Mouse (Mus musculus) CH12.LX (cell line): ENCODE data around the gene Dusp27. TPM values are rescaled to one million over a fixed set of nuclear protein-coding genes. Genes with fewer than 3 reads are reported as not detected.

Experiments used
- DNase-seq: peaks from one replicate; pipeline ENCODE4 v3.0.0-alpha.2; 2013; ENCODE audit errors: extremely low read depth
- H3K27ac ChIP-seq: 2 replicates; pipeline ENCODE4 v1.5.1; 2012; ENCODE audit warnings: low read depth, mild to moderate bottlenecking, control low read depth, moderate library complexity; ENCODE audit not compliant: insufficient read depth
- H3K27me3 ChIP-seq: replicated peaks from 2 replicates; pipeline ENCODE3; 2012; ENCODE audit warnings: inconsistent platforms
- H3K36me3 ChIP-seq, 2 experiments: replicated peaks in 1 of 2; 2 replicates each; pipeline versions ENCODE3 to v1.6.1; 2012; ENCODE audit warnings: inconsistent platforms in 1 of 2, low read length in 1 of 2, mild to moderate bottlenecking in 1 of 2, mixed read lengths in 1 of 2, moderate library complexity in 1 of 2; ENCODE audit not compliant: control insufficient read depth in 1 of 2, insufficient read depth in 1 of 2
- H3K4me1 ChIP-seq, 2 experiments: 2 replicates each; pipeline ENCODE4 v1.6.1; 2012; ENCODE audit warnings: inconsistent platforms in 1 of 2, moderate library complexity in 1 of 2; ENCODE audit not compliant: insufficient read depth in 2 of 2, control insufficient read depth in 1 of 2
- H3K4me2 ChIP-seq: 2 replicates; pipeline ENCODE4 v1.6.1; 2012; ENCODE audit warnings: low read depth, mild to moderate bottlenecking, control low read depth; ENCODE audit not compliant: poor library complexity, insufficient read depth, severe bottlenecking
- H3K4me3 ChIP-seq, 3 experiments: fragments of 150-350 bp in 1 of 3; sonication (generic) in 1 of 3; replicated peaks in 1 of 3; 2 replicates each; pipeline versions ENCODE3 to v1.5.1; 2011 to 2012; ENCODE audit warnings: low read depth in 2 of 3, low read length in 2 of 3, mild to moderate bottlenecking in 2 of 3, moderate library complexity in 2 of 3, control low read depth in 1 of 3, improper control_type of control experiment in 1 of 3, inconsistent platforms in 1 of 3, mixed read lengths in 1 of 3; ENCODE audit not compliant: poor library complexity in 1 of 3
- H3K79me2 ChIP-seq: replicated peaks from 2 replicates; pipeline ENCODE4 v1.6.1; 2012; ENCODE audit warnings: mild to moderate bottlenecking, moderate library complexity; ENCODE audit not compliant: control insufficient read depth, poor library complexity, insufficient read depth, severe bottlenecking; ENCODE audit errors: extremely low read depth
- H3K9ac ChIP-seq: 2 replicates; pipeline ENCODE4 v1.6.1; 2012; ENCODE audit warnings: low read depth, mild to moderate bottlenecking, control low read depth, moderate library complexity; ENCODE audit not compliant: insufficient read depth
- H3K9me3 ChIP-seq: replicated peaks from 2 replicates; pipeline ENCODE3; 2012; ENCODE audit warnings: low read length, inconsistent platforms, mixed read lengths
- CHD1 ChIP-seq: IDR thresholded peaks from 2 replicates; pipeline ENCODE4 v1.6.1; 2012; ENCODE audit warnings: low read depth, low read length, improper control_type of control experiment, inconsistent platforms
- CHD2 ChIP-seq: IDR thresholded peaks from 2 replicates; pipeline ENCODE4 v1.6.1; 2011; ENCODE audit warnings: low read length, improper control_type of control experiment
- ELF1 ChIP-seq: IDR thresholded peaks from 2 replicates; pipeline ENCODE4 v1.6.1; 2014; ENCODE audit warnings: low read depth, mild to moderate bottlenecking, inconsistent platforms, low read length, improper control_type of control experiment
- EP300 ChIP-seq: IDR thresholded peaks from 2 replicates; pipeline ENCODE4 v1.6.1; 2011; ENCODE audit warnings: low read length, improper control_type of control experiment
- IRF4 ChIP-seq: IDR thresholded peaks from 2 replicates; pipeline ENCODE4 v1.6.1; 2014; ENCODE audit warnings: low read depth, mild to moderate bottlenecking, inconsistent platforms, low read length, improper control_type of control experiment
- MAFK ChIP-seq: IDR thresholded peaks from 2 replicates; pipeline ENCODE4 v1.6.1; 2011; ENCODE audit warnings: low read length, improper control_type of control experiment; ENCODE audit not compliant: insufficient replicate concordance
- MAX ChIP-seq: IDR thresholded peaks from 2 replicates; pipeline ENCODE4 v1.6.1; 2011; ENCODE audit warnings: low read length, improper control_type of control experiment
- MAZ ChIP-seq: IDR thresholded peaks from 2 replicates; pipeline ENCODE4 v1.6.1; 2012; ENCODE audit warnings: low read depth, mild to moderate bottlenecking, inconsistent platforms, low read length, improper control_type of control experiment, moderate library complexity
- MXI1 ChIP-seq: IDR thresholded peaks from 2 replicates; pipeline ENCODE4 v1.6.1; 2011; ENCODE audit warnings: mild to moderate bottlenecking, low read depth, low read length, improper control_type of control experiment
- MYC ChIP-seq: IDR thresholded peaks from 2 replicates; pipeline ENCODE4 v1.6.1; 2011; ENCODE audit warnings: low read depth, mild to moderate bottlenecking, improper control_type of control experiment, low read length
- NELFE ChIP-seq: IDR thresholded peaks from 2 replicates; pipeline ENCODE4 v1.6.1; 2011; ENCODE audit warnings: low read depth, low read length, improper control_type of control experiment
- NRF1 ChIP-seq: IDR thresholded peaks from 2 replicates; pipeline ENCODE4 v1.6.1; 2014; ENCODE audit warnings: low read depth, mild to moderate bottlenecking, inconsistent platforms, low read length, improper control_type of control experiment, moderate library complexity
- PAX5 ChIP-seq: IDR thresholded peaks from 2 replicates; pipeline ENCODE4 v1.6.1; 2012; ENCODE audit warnings: low read length, inconsistent platforms, mixed read lengths
- POLR2A ChIP-seq: IDR thresholded peaks from 2 replicates; pipeline ENCODE4 v1.6.1; 2011; ENCODE audit warnings: low read depth, mild to moderate bottlenecking, improper control_type of control experiment, low read length
- POLR2AphosphoS2 ChIP-seq: IDR thresholded peaks from 2 replicates; pipeline ENCODE4 v1.6.1; 2011; ENCODE audit warnings: low read depth, low read length, improper control_type of control experiment
- SMC3 ChIP-seq: IDR thresholded peaks from 2 replicates; pipeline ENCODE4 v1.6.1; 2011; ENCODE audit warnings: low read depth, low read length, improper control_type of control experiment
- TCF12 ChIP-seq: IDR thresholded peaks from 2 replicates; pipeline ENCODE4 v1.6.1; 2014; ENCODE audit warnings: low read depth, mild to moderate bottlenecking, inconsistent platforms, low read length, improper control_type of control experiment
- USF2 ChIP-seq: conservative IDR thresholded peaks from 2 replicates; pipeline ENCODE4 v1.6.1; 2011; ENCODE audit warnings: low read depth, low read length, improper control_type of control experiment
- ZNF384 ChIP-seq: IDR thresholded peaks from 2 replicates; pipeline ENCODE4 v1.6.1; 2012; ENCODE audit warnings: low read depth, low read length, improper control_type of control experiment, inconsistent platforms
- dilution Hi-C: fragments of 300-500 bp; cut with MboI; formaldehyde crosslinking; loops from 2 replicates; pipeline ENCODE4 v1.14.3; 2020; ENCODE audit warnings: low sequenced_read_pairs; ENCODE audit not compliant: extremely low pct_unique_long_range_greater_than_20kb, extremely low pct_ligation_motif_present
- in situ Hi-C: fragments of 300-500 bp; cut with MboI; formaldehyde crosslinking; loops from 3 replicates; pipeline ENCODE4 v1.14.3; 2019; ENCODE audit warnings: low sequenced_read_pairs, low pct_ligation_motif_present, low pct_unique_long_range_greater_than_20kb, mixed read lengths
- polyA plus RNA-seq: library from polyadenylated mRNA; unstranded; fragments of >175 nt; gene quantifications from 2 replicates; pipeline ENCODE4 v1.2.1, GENCODE M21; 2012; ENCODE audit warnings: low read depth; ENCODE audit not compliant: insufficient read length
- total RNA-seq, 2 experiments: library from RNA; depleted of rRNA; stranded (reverse); fragments of 300-350 nt in 1 of 2; fragments of >200 nt in 1 of 2; gene quantifications; 2 replicates each; pipeline ENCODE4 v1.2.3; 2012 to 2014

The Dusp27 gene
- total and polyA plus RNA-seq, 3 experiments: 0.06 TPM; not detected in 2

GRCm38 (mm10) chr1:166105464-166105863 is 22.3 kb downstream of the Dusp27 start:
- Histone ChIP-seq H3K79me2 (no peaks in the 10 kb centered on the region), H3K4me2 (no peak overlapping the region)
- in situ Hi-C loops: no loop called here
- dilution Hi-C loops: no loop called here
- no peak for TF ChIP-seq MYC
- TF ChIP-seq USF2: no peak
- no peak for TF ChIP-seq MAZ
- TF ChIP-seq TCF12: no peak
- TF ChIP-seq NRF1: no peak
- no peak for TF ChIP-seq CHD2
- TF ChIP-seq PAX5: no peak
- TF ChIP-seq POLR2AphosphoS2: no peak
- TF ChIP-seq, all 38 proteins: peak for 0
- no peak overlapping the region for H3K27ac ChIP-seq
- H3K9me3 ChIP-seq: no peaks in the 10 kb centered on the region
- no peak for DNase-seq
- no peak overlapping the region for H3K9ac ChIP-seq
- no peaks in the 10 kb centered on the region for H3K27me3 ChIP-seq
- H3K36me3 ChIP-seq: no peaks in the 10 kb centered on the region
- H3K4me3 ChIP-seq: no peak overlapping the region
- H3K4me1 ChIP-seq: peaks cover 2 to 13% of the 10 kb centered on the region in 2 experiments; a peak in 3 of 4 replicates

DNA sequence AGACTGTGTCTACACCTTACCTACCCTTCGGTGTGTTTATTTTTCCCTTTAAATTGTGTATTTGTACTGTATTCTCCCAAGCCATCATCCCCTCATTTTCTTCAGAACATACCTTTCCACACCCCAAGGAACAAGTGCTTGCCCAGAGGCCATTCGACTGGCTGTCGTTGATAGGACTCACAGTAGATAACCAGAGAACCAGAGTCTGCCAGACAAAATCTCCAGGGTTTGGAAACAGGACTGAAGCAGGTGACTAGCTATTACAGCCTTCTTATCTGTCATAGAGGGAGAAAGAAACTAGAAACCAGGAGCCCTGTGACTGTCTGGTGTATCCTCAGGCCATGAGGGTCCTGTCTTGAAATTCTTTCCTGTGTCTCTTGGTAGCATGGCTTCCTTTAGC is 22.9 kb downstream of the Dusp27 start:
- H3K27ac ChIP-seq: no peak overlapping the region
- no peak for DNase-seq
- dilution Hi-C loops: no loop called here
- no peaks in the 10 kb centered on the region for H3K79me2 ChIP-seq
- H3K9ac ChIP-seq: no peak overlapping the region
- H3K36me3 ChIP-seq: no peaks in the 10 kb centered on the region
- H3K4me2 ChIP-seq: no peak overlapping the region
- TF ChIP-seq MAZ (no peak), MXI1 (no peak), SMC3 (no peak), CHD1 (no peak), NRF1 (no peak), MAX (no peak), EP300 (no peak), ELF1 (no peak), IRF4 (no peak), ZNF384 (no peak), NELFE (no peak), POLR2A (no peak), MAFK (no peak), MYC (no peak)
- in situ Hi-C loops: no loop called here
- no peak overlapping the region for H3K4me3 ChIP-seq
- no peaks in the 10 kb centered on the region for H3K9me3 ChIP-seq
- H3K4me1 ChIP-seq: peaks cover 2 to 13% of the 10 kb centered on the region in 2 experiments; a peak in 3 of 4 replicates
- H3K27me3 ChIP-seq: no peaks in the 10 kb centered on the region
